Mouse (Mus musculus): Measurements from ENCODE around the gene Rnf182.

Gene Rnf182

GRCm38 (mm10) chr13:43614667-43615066 lies 843 bp upstream of the Rnf182 start:
- DNase-seq, result no peak

DNA sequence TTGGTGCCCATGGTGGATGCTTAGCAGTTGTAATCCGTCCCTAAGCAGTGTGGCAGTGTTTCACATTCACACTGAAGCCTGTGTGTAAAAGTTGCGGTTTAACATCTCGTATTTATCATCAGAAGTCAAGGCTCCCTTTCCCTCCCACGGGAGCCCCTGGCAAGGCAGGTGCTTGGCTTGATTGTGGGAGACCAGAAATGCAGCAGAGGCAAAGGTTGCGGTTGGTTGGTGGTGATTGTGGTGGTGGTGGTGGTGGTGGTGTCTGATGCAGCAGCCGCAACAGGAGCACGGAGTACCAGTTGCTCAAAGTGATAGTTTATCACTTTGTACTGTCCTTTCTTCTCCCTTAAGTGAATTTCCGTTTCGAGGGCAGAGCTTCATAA lies 325 bp upstream of the Rnf182 start:
- no peak for DNase-seq

DNA sequence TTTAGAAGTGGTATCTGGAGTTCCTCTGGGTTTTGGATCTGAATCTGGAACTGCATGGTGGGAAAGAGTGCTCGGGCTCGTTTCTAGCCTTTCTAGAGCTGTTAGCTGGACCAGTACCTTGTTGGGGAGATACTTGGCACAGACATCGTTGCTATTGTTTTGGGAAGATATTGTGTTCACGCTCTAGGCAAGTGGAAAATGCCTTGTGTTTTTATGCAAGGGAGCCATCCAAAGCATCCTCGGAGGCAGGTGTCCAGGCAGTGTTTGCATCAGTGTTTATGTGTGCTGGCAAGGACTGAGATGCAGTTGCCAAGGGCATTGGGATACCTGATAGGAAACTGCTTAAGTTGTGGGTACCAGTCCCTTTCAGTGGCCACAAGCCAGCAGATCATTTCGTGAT lies 1.0 kb downstream of the Rnf182 start:
- no peak for DNase-seq

DNA sequence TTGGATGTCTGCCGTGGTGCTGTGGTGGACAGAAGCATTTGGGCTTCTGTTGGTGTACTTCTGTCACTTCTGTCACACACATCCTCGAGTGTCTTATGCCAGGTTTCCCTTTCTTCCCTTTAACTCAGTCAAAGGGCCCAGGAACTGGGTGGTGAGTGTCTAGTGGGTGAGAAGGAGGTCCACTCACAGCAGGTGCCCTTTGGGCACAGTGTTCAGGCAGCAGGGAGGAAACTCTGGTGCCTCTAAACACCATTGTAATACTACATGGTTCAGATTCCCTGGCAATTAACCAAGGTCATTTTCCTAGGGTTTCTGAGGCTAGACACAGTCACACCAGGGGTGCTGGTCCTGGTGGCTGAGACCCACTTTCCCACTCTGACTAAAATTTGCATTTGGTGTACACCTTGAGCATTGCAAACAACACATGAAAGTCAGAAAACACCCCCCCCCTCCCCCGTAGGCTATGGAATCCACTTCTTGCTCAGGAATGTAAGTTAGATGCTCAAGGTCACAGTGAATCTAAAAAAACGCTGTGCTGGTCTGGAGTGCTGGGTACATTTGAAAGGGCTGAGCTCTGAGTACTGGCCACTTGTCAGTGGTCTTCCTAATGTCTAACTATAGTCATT lies 4.2 kb downstream of the Rnf182 start:
- no peak for DNase-seq

DNA sequence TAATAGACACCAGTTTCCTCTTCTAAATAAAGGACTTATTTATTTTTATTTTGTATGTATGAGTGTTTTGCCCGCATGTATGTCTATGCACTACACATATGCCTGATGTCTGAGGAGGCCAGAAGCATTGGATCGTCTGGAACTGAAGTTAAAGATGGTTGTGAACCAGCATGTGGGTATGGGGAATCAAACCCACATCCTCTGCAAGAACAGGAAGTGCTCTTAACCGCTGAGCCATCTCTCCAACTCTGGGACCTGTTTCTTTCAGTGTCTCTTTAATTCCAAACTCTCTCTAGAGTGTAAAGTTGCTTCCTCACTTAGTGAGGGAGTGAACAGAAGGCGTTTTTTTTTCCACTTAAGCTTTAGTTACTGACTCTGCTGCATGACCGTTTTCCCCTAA lies 12.4 kb downstream of the Rnf182 start:
- no peak for DNase-seq

- DNase-seq, result no peak
These were observed 14.3 kb downstream of the Rnf182 start for GRCm38 (mm10) chr13:43629785-43630184.

- DNase-seq, result no peak
These were observed 15.8 kb downstream of the Rnf182 start for GRCm38 (mm10) chr13:43631266-43631665.

DNA sequence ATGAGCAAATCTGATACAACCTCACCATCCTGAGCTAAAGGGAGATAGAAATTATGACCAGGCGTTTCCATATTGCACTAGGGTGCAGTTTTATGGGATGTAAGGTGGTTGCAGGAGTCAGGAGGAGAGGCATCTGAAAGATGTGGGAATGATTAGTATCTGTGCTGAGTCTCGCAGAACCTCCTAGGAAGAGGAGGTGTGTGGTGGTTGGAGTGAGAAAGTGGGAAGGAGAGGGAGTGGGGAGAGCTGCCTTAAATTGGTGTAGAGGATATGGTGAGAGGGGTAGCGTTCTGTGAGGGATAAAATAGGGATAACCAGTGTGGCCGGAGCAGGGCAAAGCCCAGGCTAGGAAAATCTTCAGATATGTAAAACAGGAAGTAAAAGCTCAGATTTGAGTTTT lies 17.5 kb downstream of the Rnf182 start:
- DNase-seq, result no peak

DNA sequence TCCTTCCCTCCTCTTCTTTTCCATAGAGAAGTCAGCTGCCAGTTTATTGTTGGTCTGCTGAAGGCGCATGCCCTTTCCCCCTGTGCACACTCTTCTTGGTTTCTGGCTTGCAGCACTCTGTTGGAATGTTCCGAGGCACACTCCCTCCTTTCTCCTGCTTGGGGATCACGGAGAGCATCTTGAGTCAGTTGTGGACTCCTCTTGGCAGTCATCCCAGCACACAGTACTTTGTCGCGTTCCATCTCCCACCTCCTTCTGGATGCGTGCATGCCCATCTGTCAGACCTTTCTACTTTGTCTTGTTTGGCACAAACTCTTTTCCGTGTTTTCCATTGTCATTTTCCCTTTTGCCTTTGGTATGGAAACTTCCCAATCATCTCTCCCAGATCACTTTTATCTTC lies 22.2 kb downstream of the Rnf182 start:
- DNase-seq, result peak; percentile 39

DNA sequence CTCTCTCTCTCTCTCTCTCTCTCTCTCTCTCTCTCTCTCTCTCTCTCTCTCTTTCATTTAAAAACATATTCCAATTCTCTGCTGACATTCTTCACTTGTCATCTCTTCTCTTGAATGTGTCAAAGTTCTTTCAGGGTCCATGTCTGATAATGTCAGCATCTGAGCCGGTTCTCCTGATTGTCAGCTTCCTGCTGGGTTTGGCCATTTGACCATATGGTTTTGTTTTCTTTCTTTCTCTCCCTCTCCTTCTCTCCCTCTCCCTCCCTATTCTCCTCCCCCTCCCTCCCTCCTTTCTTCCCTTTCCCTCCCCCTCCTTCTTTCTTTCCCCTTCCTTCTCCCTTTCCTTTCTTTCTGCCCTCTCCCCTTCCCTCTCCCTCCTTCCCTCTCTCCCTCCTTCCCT lies 29.5 kb downstream of the Rnf182 start:
- no peak for DNase-seq

DNA sequence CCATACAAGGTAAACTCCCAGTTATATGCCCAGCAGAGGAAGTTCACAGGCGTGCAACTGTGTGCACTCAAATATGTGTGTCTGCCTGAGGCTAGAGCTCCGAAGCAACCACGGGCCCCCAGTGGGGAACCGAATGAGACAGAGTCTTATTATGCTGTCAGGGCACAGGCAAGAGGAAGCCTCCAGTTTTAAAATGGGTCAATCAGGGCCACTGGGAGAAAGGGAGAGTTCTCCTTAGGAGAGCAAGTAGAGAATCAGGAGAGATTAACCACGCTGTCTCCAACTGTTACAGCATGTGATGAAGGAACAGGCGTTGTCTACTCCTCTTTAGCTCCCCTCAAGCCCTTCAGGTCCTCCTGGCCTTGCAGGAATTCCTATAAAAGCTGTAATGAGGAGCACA lies 33.0 kb downstream of the Rnf182 start:
- no peak for DNase-seq

GRCm38 (mm10) chr13:43651277-43651676 lies 35.8 kb downstream of the Rnf182 start:
- no peak for DNase-seq

DNA sequence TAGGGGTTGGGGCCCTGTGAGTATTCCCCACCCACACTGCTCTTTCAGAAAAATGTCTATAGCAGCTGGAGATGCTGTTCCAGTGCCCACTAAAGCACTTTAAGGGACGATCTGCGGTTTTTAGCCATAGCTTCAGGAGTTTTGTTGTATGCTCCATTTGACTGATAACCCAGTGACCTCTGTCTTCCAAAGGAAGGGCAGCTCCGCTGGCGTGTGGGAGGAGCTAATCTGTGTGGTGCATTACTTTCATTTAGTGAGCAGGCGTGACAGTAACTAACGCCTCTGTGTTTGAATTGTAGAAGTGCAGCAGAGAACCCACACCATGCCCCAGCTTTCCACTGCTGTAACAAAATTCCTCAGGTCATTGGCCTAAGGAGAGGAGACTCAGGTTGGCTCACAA lies 38.6 kb downstream of the Rnf182 start:
- no peak for DNase-seq

GRCm38 (mm10) chr13:43663225-43663624 lies 47.7 kb downstream of the Rnf182 start:
- DNase-seq, result no peak

- DNase-seq, result no peak
These were observed 50.6 kb downstream of the Rnf182 start for GRCm38 (mm10) chr13:43666130-43666529.

- DNase-seq, result no peak
These were observed 51.4 kb downstream of the Rnf182 start for GRCm38 (mm10) chr13:43666920-43667319.

GRCm38 (mm10) chr13:43677159-43677882 lies 61.8 kb downstream of the Rnf182 start:
- no peak for DNase-seq

GRCm38 (mm10) chr13:43677883-43678244 lies 62.4 kb downstream of the Rnf182 start:
- no peak for DNase-seq

GRCm38 (mm10) chr13:43684499-43684994 lies 69.0 kb downstream of the Rnf182 start:
- DNase-seq, result peak; percentile 29

GRCm38 (mm10) chr13:43688065-43688464 lies 72.6 kb downstream of the Rnf182 start:
- DNase-seq, result no peak

DNA sequence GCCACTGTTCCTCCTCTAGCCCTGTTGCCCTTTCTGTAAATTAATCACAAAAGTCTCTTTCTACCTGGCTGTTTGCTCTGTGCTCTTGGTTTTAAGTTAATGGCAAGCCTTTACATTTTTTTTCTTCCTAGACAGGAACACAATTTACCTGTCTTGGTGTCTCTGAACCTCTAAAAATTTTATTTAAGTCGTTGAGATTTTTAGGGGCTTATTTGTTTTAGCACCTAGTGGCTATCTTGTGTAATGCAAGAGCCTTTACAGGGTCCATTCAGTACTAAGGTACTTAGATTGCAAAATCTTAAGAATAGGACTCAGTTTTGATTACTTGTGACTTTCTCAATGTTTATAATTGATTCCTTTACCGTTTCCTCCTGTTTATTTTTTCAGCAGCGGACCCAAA lies 76.2 kb downstream of the Rnf182 start:
- no peak for DNase-seq

- DNase-seq, result no peak
These were observed 80.0 kb downstream of the Rnf182 start for GRCm38 (mm10) chr13:43695521-43695920.

DNA sequence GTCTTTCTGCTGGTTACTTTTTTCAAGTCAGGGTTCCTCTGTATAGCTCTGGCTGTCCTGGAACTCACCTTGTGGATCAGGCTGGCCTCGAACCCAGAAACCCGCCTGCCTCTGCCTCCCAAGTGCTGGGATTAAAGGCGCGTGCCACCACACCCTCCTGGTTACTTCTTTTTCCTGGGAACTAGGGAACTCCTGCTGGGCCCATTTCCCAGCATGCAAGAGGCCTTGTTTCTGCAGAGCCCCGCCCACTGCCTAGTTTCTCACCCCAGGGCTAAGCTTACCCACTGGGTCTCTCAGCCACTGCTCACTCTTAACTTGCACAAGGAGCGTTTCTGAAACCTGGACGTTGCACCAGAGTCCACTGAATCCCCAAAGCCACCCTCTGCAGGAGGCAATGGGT lies 80.5 kb downstream of the Rnf182 start:
- DNase-seq, result no peak

GRCm38 (mm10) chr13:43698506-43698905 lies 83.0 kb downstream of the Rnf182 start:
- no peak for DNase-seq

- no peak for DNase-seq
These were observed 88.0 kb downstream of the Rnf182 start for GRCm38 (mm10) chr13:43703471-43703870.
